Mouse (Mus musculus): ENCODE results near the gene Vegfc.

The Vegfc gene

DNA sequence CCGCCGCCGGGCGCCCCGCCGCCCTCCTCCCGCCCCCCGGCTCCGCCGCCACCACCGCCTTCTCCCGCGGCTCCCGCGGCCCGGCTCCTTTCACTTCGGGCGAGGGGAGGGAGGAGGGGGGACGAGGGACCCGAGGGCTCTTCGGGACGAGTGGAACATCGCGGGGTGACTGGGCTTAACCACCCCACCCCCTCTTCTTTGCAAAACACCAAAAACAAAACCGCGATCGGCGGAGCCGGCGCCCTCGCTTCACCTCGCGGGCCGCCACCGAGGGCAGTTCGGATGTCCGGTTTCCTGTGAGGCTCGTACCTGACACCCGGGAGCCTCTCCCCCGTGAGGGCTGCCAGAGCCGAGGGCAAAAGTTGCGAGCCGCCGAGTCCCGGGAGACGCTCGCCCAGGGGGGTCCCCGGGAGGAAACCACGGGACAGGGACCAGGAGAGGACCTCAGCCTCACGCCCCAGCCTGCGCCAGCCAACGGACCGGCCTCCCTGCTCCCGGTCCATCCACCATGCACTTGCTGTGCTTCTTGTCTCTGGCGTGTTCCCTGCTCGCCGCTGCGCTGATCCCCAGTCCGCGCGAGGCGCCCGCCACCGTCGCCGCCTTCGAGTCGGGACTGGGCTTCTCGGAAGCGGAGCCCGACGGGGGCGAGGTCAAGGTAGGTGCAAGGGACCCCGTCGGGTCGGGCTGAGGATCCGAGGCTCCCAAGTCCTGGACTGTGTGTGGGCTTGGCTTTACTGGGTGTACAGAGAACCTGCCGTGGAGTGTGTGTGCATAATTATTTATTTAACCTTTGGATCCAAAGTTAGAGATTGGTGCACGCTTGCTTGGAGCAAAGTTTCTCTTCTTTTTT is at the start of gene Vegfc:
TSS of gene Vegfc (plus strand) at position 336 of the 850 bp plus-strand sequence.
- peak; percentile 75 to 77 for DNase-seq

DNA sequence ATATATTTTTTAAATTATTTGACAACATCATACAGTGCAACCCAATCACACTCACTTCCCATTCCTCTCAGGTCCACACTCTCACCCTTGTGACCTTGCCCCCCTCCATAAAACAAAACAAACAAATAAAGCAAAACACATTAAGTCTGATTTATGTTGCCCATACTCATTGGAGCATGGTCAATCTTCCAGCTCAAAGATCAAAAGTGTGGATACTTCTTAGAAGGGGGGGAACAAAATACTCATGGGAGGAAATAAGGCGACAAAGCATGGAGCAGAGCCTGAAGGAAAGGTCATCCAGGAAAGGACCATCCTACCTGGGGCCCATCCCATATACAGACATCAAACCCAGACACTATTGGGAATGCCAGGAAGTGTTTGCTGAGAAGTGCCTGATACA is 42.8 kb upstream of the Vegfc start:
- no peak for DNase-seq

DNA sequence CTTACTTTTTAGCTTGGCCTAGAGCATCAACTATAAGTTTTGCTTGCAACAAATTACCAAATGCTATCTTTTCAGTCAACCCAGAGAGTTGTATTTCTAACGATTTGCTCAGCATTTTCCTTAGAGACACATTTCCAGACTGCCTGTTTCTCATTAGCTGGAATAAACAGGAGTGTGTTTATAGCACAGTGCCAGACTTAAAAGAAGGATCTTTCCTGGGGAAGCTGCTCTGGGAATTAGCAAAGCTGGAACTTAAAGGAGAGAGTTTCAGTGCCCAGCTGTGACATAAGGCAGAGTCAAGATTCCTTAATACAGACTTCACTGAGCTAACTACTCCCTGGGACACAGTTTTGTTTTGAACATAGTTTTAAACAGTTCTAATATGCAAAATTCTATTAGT is 34.8 kb upstream of the Vegfc start:
- DNase-seq: no peak

DNA sequence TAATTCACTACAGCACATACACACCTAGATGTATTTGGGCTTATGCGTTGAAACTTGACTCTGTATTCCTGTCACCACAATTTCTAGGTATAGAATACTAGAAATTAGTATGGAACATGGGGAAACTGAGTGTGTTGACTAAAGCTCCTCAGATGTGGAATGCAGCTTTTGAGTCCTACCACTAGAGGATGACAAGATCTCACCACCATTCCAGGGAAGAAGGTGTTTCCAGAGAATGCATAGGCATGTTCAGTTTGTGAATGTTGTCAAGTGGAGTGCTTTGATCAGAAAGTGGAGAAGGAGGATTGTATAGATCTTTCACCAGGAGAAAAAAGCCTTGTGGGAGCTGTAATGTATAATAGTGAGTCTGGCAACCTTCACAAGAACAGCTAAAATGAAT is 33.9 kb upstream of the Vegfc start:
- DNase-seq: no peak

DNA sequence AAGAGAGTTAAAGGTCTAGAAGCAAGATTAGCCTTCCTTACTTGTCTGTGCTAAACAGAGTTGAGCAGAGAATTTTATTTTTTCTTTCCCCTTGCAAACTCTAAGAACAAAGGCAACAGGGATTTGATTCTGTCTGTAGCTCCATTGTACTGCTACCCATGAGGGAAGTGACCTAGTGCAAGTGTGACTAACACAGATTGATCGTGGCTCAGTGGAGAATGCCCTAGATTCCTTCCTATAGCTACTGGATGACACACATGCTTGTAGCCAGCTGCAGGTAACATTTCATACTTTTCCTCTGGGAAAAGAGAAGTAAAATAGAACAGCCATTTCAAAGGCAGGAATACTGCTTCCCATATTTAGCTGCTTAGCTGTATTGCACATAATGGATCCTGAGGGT is 24.2 kb upstream of the Vegfc start:
- DNase-seq: no peak

DNA sequence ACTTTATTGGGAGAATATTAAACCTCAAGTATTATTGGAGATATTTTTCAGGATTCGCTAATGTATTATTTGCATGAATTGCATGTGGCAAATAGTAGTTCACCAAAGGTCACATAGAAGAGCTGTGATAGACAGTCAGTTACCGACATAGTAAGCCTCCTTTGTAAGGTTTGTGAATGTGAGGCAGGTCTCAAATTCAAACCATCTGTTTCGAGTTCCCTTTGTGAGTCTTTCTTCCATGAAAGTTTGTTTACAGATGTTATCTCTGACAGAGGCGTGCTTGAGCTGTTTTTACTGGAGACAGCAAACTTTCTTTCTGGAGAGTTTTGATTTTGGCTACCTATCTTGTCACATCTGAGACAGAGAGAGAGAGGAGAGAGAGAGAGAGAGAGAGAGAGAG is 11.9 kb upstream of the Vegfc start:
- no peak for DNase-seq

DNA sequence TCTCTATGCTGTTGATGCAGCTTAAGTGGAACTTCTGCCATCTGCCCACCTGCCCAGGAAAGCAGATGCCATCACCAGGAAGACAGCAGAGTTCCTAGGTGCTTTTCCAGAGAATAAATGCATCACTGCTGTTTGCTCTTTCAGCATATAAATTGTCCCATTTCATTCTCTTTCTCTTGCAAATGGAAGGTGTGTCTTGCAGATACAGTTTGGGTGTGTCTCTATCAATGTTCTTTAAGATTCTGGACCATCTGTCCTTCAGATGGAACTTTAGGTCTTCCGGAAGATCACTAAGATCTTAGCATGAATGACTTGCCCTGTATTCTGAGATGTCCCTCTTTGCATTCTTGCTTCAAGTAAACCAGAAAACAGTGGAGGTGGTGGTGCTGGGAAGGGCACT is 1.1 kb upstream of the Vegfc start:
- no peak for DNase-seq

DNA sequence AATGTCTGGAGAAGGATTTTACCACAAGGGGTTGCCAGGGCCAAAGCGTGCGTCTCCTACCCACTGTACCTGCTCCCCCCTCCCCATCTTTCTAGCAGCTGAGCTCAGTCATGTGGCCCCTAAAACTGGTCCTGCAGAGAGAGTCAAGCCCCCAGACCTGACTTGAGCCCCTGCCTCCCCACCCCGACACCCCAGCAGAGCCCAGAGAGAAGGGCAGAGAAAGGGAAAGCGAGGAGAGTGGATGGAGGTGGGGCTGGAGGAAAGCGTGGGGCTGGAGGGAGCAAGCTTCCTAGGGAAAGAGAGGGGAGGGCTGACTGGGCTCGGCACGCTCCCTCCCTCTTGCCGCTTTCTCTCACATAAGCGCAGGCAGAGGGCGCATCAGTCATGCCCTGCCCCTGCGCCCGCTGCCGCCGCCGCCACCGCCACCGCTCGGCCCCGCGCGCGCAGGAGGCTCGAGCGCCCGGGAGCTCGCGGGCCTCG is 575 bp upstream of the Vegfc start:
- DNase-seq: peak; percentile 73 to 84

DNA sequence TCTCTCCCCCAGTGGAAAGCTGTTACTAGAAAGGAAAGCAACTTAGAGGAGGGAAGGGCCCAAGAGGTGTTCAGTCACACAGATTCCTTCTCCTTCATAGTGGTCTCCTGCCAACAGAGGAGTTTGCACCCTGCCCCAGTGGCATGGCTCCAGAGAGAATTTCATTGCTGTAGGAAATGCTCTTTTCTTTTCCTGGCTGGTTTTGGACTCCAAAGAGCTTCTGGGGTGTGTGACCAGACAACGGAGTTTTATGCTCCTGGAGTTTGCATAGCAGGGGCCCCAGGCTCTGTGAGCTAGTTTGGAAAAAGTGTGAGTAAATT is 675 bp downstream of the Vegfc start:
- peak in 1 of 2 experiments; percentile 31 for DNase-seq

DNA sequence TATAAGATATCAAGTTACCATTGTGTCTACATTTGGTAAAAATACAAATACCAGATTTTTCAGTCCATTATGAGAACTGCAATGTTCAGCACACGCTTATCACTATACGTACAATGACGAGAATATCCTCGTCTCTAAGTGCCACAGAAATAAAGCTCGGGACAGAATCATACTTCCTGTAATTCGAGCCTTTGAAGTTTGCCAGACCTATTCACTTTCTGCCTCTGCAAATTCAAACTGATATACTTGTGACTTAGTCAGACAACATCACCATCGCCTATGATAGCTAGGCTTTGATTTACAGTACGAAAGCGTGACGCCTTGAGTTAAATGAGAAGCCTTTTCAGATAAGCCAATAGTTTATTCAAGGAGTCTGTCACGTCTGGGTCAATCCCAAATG is 1.6 kb downstream of the Vegfc start:
- DNase-seq: no peak

DNA sequence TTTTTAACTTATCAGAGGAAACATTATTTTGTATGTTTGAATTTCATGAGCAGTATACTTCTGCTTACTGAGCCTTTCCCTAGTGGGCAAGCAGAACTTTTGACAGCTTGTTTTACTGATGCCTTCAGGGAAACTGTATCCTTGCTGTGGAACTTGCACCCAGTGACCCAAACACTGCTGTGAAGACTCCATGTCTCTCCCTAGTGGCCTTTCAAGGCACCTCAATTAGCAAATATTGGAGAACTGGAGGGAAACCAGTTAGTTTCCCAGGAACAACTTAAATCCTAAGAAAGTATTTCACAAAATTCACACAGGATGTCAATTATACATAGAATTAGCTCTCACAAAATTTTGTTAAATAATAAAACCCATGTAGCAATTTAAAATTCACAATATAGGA is 2.2 kb downstream of the Vegfc start:
- peak in 1 of 2 experiments; percentile 16 for DNase-seq

DNA sequence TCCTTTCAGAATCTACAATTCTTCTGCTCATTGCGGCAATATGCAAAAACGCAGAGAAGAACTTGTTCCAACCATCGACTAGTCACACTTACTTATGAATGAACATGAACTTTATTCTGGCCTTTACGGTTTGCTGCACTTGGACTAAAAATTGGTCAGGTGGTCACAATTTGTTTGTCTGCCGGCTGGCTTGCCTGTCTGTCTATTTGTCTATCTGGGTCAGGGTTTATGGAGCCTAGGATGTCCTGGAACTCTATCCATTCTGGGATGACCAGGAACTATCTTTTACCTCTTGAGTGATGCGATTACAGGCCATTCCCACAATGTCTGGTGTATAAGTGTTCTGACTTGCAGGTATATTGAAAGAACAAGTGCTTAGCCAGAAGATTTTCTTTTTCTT is 8.5 kb downstream of the Vegfc start:
- DNase-seq: no peak

DNA sequence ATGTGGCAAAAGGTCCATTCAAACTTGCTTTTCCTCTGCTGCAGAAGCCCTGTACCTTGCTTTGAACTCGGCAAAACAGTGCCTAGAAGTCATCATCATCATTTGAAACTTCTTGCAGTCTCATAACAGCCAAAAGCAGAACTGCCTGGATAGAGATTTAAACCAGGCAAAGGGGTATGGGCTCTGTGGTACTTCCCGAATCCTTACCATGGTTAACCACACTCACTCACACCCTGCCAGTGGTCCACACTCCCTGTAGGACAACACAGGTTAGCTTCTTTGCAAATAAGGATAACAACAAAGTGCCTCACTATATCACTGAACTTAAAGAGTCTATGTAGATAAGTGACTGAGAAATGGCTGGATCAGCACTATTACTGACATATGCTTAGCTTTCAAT is 9.7 kb downstream of the Vegfc start:
- no peak for DNase-seq

DNA sequence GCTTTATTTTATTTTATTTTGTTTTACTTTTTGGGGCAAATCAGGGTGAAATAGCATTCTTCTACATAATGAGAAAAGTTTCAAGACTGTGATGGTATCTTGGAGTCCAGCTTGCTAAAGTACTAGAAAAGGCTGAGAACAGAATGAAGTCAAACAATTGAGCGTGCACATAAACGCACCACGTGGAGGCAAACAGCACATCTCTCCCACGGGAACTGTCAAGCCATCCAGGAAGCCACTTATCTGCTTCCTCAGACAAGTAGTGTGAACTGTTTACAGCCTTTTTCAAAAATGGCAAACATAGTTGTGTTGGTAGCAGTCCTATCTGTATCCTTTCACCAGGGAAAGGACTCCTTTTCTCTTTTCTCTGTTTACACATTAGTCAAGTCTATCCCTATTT is 11.8 kb downstream of the Vegfc start:
- no peak for DNase-seq

DNA sequence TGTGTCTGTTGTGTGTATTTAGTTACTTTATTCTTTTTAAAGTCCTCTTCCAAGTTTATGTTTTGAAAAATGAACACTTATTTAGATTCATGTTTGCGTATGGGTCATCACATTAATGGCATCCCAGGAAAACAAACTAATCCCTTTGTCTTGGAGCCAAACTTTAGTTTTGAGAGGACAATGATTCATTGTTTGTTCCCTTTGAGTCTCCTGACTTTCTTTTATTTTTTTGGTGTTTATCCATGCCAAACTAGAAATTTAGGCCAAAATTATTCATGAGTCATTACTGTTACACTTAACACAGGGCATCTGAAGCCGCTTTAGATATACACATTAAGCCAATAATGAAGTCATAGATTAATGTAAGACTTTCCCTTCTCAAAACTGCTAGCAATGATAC is 12.5 kb downstream of the Vegfc start:
- DNase-seq: no peak

DNA sequence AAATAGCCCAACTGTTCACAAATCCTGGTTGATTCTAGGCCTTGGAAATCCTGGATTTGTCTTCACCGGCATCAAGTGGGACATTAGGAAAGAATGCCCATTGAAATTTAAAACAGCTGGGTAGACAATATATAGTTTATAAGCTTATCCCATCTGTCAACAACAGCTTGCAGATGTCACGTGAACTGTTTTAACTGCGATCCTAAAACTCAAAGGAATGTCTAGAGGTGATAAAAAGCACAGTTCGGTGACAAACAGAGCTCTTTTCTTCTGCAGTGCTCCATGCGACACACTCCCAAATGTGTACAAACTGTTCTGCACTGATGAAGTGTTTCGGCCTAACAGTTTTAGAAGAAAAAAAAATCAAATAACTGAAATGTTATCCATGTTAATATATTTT is 22.7 kb downstream of the Vegfc start:
- DNase-seq: no peak

DNA sequence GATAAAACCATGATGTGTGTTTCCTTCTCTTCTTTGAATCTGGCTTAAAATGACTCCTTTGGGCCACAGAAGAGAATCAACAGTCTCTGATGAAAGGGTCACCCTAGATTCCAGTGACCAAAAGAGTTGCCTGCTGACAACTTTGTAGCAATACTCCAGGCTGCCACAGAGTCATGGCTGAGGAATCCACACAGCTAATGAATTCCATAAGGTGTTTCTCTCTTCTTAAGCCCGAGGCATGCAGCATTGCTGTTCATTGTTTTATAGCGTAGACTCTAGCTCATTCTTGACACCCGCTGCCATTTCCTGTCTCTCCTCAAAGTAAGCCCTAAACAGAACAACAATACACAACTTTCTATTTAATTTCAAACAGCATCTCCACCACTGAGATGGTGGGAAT is 37.2 kb downstream of the Vegfc start:
- no peak for DNase-seq

DNA sequence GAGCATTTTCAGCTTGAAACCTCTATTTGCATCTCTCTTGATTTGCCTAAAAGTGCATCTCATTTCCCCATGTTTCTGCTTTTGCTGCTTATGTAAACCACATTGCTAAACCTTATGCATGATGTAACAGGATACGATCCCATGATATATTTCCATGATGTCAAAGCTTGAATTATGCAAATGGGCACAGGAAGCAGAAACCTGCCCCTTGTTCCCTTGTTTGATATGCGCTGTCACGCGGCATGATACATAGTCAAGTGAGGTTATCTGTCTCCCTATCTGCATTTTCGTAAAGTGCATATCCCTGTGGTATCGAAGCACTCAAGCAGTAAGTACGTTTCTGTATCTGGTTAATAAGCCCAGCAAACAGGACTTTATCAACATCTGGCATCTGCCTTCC is 42.7 kb downstream of the Vegfc start:
- no peak for DNase-seq

DNA sequence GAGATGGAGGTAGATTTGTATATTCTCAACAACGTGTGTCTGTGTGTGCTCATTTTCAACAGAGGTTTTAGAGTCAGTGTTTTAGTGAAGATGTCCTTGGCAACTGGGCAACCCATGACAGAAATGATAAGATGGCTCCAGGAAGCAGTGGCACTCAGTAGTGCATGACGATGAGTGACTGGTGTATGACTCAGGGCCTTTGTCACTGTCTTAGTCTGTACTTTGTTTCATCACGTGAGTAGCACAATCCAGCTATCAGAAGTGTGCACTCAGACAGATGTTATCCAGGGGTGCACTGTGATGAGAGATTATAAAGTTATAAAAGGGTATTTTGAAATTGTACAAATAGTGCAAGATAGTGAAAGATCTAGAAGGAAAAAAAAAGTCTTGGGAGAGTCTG is 44.5 kb downstream of the Vegfc start:
- no peak for DNase-seq

DNA sequence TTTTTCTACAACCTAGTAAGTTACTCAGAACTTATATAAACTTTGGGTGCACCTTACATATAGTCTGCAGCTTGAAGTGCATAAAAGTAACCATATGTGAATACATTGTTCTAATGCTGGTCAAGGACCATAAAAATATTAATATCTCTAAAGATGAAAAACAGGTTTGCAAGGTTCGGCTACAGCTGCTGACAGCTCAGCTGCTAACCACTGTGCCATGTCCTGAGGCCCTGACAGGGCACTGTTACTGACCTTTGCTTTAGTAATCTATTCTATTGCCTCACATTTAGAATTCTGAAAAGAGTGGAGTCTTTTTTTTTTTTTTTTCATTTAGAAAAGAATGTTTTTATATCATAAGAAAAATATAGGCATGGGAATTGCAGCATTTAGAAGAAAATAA is 44.9 kb downstream of the Vegfc start:
- no peak for DNase-seq

DNA sequence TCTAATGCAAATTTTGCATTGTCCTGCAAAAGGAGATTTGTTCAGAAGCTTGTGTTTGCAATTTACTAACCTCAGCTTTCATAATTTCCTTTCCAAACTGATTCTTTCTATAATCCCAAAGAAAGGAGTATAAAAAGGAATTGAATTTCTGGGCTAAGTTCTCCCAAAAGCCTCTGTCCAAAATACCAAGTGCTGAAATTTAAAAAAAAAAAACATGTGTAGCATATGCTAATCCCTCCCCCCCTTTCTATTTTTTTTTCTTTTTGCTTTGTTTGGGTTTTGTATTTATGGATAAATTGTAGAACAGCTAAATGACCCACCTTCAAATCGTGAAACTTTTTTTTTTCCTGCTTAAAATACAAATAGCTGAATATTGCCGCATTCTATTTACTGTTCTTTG is 53.2 kb downstream of the Vegfc start:
- DNase-seq: no peak

DNA sequence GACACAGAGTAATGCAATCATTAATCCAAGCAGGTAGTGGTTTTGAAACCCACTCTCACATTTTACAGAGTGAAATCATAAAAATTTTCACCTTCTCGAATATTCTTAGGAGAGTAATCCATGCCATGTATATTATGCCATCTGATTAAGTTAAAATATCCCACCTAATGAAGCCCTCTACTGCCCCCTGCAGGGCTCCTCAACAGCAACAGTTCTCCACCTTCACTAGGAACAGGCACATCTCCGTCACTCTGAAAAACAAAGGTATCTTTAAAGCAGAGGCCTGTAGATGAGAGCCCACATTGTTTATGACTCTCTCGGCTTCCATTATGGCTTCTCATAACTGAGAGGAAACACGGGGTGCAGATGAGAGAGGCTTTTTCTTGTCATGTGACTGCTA is 75.8 kb downstream of the Vegfc start:
- peak; percentile 53 to 75 for DNase-seq

DNA sequence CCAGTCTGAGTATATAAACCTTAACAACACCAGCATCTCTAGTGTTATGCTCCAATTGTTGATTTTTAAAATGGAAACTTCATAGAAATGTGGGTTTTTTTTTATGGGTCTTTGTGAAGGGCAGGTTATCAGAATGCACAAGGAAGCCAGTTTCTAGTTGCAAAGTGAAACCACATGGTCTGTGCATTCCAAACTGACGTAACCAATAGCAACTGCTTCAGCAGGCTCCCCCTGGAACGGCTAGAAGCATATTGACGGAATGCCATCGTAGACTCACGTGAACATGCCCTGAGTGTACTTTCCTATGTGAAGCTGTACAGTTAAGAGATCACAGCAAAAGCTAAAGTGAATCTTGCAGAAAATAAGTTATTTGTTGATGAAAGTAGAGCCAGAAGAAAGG is 86.1 kb downstream of the Vegfc start:
- no peak for DNase-seq

DNA sequence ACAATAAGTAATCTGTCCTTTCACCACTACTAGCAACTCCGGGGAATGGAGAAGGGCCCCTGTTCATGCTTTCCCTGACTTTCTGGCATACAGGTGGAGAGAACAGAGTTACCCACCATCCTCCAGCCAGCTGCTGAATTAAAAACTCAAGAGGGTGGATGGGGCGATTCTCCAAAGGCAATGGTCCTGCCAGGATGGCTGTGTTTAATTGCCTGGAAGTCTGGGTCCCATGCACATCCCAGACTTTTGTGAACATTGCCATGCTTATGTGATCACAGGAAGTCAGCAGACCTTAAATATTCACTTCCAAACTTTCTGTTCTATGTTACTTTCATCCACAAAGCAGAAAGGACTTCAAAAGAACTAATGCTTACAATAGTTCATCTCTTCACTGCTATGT is 107.9 kb downstream of the Vegfc start:
- DNase-seq: no peak

DNA sequence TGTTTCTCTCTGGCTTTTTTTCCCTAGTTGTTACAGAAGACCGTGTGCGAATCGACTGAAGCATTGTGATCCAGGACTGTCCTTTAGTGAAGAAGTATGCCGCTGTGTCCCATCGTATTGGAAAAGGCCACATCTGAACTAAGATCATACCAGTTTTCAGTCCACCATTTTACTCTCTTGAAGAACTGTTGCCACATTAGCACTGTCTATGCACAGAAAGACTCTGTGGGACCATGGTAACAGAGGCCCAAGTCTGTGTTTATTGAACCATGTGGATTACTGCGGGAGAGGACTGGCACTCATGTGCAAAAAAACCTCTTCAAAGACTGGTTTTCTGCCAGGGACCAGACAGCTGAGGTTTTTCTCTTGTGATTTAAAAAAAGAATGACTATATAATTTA is 108.5 kb downstream of the Vegfc start:
- DNase-seq: no peak
